Mouse (Mus musculus) heart, postnatal 10 days (tissue): ENCODE data around the gene Psg20. TPM values are rescaled to one million over a fixed set of nuclear protein-coding genes. Genes with fewer than 3 reads are reported as not detected.
"Not testable (repeated sequence)": the region's sequence is repeated elsewhere in the genome, so short reads cannot be mapped to it uniquely, and the experiment has no call there.

ENCODE experiments used
- DNase-seq, 2 experiments: peaks; one replicate each; pipeline ENCODE4 v3.0.0; 2021
- intact Hi-C: fragments of 180-260 bp; cut with DNase I; formaldehyde crosslinking; loops from one replicate; pipeline ENCODE4 v1.15.1; 2025
- total RNA-seq, 2 experiments: library from RNA; stranded (reverse); gene quantifications; 2 replicates each; pipeline ENCODE4 v1.2.3; 2021

Psg20 gene
- not detected for total RNA-seq

DNA sequence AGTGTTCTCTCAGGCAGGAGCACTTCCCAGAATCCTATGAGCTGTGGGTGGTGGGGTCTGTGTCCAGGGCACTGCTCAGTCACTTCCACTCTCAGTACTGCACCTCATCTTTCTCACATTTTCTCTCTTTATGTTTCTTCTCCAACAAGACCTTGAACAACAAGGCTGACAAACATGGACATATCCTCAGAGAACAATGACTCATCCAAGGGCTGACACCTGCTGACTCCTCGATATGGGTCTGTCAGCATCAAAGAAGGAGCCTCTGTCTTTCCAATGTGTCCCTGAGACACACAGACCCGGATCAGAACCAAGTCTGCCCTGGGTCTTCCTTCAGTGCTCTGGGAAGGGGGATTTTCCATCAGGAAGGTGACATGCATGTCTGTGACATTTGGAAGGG, at the start of gene Psg20:
Gene Psg20, minus strand, starts transcription at position 101 of the 400 bp plus-strand sequence.
- no peak for DNase-seq
- intact Hi-C loops, result no loop called here

DNA sequence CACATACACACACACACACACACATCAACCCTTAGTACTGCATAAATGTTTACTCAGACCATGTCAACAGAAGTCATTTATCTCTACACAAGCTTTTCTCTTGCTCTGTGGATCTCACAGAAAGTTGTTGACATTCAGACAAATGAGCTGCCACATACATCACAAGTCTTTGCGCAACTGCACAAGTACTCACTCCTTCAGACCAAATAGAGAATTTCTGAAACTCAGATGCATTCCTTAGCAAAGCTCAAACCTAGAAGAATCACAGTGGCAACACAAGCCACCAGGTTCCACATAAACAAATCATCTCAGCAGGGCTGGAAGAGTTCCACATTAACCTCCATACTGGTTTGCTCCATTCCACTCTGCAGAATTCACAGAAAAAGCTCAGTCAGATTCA, 48.5 kb upstream of the Psg20 start:
- DNase-seq, result no peak
- intact Hi-C loops, result no loop called here

DNA sequence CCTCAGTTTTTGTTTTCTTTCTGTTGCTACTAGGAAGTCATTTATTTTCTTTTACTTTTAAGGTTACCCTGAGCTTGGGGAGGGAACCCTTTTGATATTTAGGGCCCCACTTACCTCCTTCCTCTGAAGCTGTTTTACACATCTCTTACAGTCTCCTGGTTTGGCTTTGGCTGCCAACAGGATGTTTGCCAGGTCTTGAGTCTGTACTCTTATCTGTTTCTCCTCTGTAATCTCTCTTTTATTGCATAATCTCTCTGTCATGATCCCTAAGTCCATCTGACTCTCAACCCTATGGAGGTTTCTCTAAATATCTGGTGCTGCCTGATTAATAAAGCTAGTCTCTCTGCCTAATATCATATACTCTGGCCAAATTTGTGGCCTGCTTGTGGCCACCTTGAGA, 47.1 kb upstream of the Psg20 start:
- intact Hi-C loops, result no loop called here
- no peak for DNase-seq

DNA sequence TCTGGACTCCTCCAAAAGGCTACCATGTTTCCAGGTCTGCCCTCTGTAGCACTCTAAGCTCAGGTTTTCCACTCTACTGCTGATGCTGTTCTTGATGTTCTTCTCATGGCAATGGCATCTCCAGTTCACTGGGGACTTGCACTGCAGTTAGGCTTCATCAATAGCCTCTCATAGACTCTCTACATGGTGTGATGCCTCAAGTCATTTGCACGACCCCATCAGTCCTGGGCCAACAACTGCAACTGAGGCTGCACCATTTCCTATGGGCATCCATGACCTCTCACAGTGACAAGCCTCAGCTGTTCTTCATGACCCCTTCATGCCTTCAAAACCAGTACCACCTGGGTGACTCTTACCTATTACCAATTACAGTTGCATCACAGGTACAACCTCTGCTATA, 42.4 kb upstream of the Psg20 start:
- no peak for DNase-seq
- intact Hi-C loops, result no loop called here

DNA sequence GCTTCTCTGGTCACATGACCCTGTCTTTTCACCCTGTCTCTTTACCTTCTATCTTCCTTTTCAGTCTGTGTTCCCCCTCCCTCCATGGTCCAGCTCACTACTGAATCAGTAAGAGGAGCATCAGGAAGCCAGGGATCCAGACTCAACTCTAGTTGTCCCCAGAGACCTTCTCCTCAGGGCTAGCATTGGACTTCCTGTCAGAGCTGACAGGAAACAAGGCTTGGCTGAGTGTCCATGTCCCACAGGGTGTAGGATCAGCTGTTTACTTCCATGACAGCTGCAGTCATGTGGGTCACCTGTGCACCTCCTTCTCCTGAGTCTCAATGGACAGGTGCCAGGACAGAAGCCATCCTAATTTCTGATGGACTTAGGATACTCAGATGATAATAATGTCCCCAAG, 39.9 kb upstream of the Psg20 start:
- DNase-seq, intact Hi-C loops: not testable (repeated sequence)

DNA sequence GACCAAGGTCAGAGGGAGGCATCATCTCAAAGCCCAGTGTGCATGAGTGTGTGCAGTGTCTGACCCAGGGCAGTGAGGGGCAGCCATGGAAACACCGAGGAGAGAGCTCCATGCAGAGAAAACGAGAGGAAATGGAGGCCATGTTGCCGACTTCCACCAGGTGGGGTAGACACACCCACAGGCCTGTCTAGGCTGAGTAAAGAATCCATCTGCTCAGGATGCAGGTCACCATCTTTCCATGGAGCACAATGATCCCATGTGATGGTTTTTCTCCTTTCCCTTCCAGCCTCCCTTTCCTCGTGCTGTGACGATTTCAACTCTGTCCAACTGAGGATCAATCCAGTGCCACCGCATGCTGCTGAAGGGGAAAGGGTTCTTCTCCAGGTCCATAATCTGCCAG, 38.0 kb upstream of the Psg20 start:
- no peak for DNase-seq
- intact Hi-C loops, result no loop called here

DNA sequence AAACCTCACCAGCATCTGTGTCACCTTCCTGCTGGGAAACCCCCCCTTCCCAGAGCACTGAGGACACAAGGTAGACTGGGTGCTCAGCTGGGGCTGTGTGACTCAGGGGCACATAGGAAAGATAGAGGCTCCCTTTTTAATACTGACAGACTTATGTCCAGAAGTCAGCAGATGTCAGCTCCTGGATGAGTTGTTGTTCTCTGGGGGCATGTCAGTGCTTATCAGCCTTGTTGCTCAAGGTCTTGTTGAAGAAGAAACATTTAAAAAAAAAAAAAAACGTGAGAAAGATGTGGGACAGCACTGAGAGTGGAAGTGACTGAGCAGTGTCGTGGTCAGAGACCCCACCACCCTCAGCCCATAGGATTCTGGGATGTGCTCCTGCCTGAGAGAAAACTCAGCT, 31.8 kb upstream of the Psg20 start, which contains the start of gene Psg22:
Gene Psg22, plus strand, starts transcription at position 301 of the 400 bp plus-strand sequence.
- no peak for DNase-seq
- intact Hi-C loops, result no loop called here

DNA sequence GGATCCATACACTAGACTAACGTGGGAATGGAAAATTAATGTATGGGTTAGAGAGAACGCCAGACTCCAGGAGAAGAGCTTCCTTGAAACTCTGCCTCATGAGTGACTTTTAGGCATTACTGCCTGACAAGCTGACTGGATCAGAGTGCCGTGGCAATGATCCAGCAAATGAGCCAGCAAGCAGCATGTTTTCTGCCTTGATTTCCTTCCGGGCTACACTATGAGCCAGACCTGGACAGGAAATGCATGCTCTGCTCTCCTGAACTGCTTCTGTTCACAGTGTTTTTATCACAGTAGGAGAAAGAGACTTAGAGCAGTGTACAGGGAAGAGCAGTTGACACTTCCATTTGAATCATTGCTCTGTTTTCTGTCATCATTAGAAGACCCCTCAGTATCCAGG, 29.6 kb upstream of the Psg20 start:
- DNase-seq, result peak; percentile 32 to 44
- intact Hi-C loops, result no loop called here

DNA sequence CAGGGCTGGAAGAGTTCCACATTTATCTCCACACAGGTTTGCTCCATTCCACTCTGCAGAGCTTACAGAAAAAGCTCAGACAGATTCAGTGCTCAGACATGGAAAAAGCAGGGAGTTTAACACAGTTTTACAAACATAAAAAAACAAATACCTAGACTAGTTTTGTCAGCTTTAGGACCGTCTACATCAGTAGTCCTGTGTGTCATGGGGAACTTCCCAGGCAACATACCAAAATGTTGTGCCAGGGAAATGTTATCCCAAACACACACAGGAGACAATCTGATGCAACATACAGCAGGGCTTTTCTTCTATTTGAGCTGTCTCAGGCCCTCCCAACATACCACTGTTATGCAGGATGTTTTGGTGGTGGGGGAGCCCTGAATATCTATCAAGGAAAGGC, 24.9 kb upstream of the Psg20 start:
- no peak for DNase-seq
- intact Hi-C loops, result no loop called here

DNA sequence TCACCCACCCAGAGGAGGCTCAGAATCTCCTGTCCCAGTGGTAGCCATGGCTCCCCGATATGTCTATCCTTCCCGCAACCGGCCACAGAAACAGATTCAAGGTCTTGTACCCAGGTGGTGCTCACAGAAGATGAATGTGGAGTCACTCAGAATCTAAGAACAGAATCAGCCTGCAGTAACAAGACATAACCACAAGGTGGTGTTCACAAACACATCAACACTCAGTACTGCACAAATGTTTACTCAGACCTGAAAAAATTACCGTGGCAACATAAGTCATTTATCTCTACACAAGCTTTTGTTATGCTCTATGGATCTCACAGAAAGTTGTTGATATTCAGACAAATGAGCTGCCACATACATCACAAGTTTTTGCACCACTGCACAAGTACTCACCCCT, 24.3 kb upstream of the Psg20 start:
- DNase-seq, result peak in 1 of 2 experiments; percentile 16
- intact Hi-C loops, result not testable (repeated sequence)

DNA sequence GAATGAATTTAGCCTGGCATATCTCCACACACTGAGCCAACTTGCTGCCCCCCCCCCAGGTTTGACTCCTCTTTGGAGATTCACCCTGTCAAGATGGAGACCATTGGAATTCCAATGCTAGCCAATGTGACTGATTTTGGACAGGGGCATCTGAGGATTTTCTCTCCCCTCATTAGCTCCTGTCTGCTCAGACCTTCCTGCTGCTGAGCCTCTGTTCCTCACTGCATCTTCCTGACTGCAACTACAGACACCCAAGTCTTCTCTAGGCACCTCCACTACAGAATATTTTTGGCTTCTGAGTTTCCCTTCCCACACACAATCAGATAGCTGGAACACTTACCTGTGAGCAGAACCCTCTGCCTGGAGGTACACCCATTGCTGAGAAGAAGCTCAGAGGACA, 399 bp downstream of the Psg20 start:
- DNase-seq, result no peak
- intact Hi-C loops, result no loop called here

DNA sequence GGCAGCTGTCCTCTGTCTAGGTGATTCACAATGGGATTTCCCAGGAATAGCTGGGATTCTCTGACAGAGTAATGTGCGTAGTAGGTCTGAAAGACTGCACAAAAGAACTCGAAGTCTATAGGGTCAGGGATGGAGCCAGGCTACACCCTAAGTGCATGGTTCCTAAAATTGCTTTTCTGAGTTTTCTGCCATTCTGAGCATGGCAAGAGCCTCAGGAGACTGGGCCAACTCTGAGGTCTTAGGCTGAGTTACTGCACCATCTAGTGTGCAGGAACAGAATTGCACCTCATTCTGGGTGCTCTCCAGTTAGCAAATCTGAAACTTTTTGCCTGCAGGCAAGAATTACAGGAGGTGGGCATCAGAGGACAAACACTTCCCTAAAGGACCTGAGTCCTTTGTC, 6.2 kb downstream of the Psg20 start:
- peak; percentile 20 to 44 for DNase-seq

DNA sequence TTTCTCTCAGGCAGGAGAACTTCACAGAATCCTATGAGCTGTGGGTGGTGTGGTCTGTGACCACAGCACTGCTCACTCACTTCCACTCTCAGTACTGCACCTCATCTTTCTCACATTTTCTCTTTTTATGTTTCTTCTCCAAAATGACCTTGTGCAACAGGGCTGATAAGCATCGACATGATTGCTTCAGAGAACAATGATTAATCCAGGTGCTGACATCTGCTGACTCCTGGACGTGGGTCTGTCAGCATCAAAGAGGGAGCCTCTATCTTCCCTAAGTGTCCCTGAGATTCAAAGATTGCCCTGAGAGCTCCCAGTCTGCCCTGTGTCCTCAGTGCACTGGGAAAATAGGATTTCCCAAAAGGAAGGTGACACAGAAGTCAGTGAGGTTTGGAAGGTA, 29.4 kb downstream of the Psg20 start, which contains the start of gene Psg21:
Gene Psg21, minus strand, starts transcription at position 101 of the 400 bp plus-strand sequence.
- intact Hi-C loops, DNase-seq: not testable (repeated sequence)

More for the DNA sequence above, 6.2 kb downstream of the Psg20 start:
- intact Hi-C loops, result loop anchor here (2.0 to 5.0 kb wide), 2 partner anchors 1522 to 1605 kb away; partner anchors contain the start of gene Psg16

DNA sequence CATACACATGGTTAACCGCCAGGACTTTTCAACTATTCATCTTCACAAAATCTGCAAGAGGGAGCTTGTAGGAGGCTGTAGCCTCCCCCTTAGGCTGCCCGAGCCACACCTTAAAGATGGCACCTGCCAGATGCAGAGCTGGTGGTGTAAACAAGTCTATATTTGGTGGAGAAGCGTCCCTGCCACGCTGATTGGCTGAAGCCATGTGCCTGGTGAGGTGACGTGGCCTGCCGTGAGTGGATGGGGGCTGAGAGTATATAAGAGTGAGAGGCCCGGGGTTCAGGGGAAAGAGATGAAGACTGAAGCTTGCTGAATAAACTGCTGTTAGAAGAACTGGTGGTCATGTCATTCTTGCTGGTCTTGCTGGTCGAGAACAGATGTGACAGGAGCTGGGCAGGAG, 59.1 kb downstream of the Psg20 start:
- DNase-seq, intact Hi-C loops: not testable (repeated sequence)

Other genes with a start within 250 kb of the Psg20 start
- not detected for gene Psg26, start 202.0 kb downstream of the Psg20 start, total RNA-seq
- not detected for gene Psg25, start 153.9 kb downstream of the Psg20 start, total RNA-seq
- not detected for gene Psg27, start 118.9 kb downstream of the Psg20 start, total RNA-seq
- gene Psg23, start 69.7 kb downstream of the Psg20 start, total RNA-seq, result not detected
- not detected for gene Psg21, start 29.5 kb downstream of the Psg20 start, total RNA-seq
- not detected for gene Psg22, start 31.9 kb upstream of the Psg20 start, total RNA-seq
- gene Psg19, start 112.3 kb upstream of the Psg20 start, total RNA-seq, result not detected
- not detected for gene Psg17, start 135.4 kb upstream of the Psg20 start, total RNA-seq
- gene Mill2, start 153.8 kb upstream of the Psg20 start, total RNA-seq, result 1 to 10 TPM; 5.1 to 5.5 TPM
- 1 to 10 TPM; 2.0 to 2.8 TPM for gene Pglyrp1, start 185.1 kb upstream of the Psg20 start, total RNA-seq
- 10 to 100 TPM in 1 of 2 experiments, 1 to 10 TPM in 1; 9.5 to 11.5 TPM for gene Ccdc61, start 224.2 kb upstream of the Psg20 start, total RNA-seq
- gene Nova2, start 239.7 kb upstream of the Psg20 start, total RNA-seq, result 10 to 100 TPM in 1 of 2 experiments, 1 to 10 TPM in 1; 9.9 to 10.1 TPM